Mouse (Mus musculus) ES-E14 (cell line): ENCODE results near the gene Acbd3.

ENCODE experiments used
- HCFC1 ChIP-seq: IDR thresholded peaks from 2 replicates; pipeline ENCODE4 v1.6.1; 2012; ENCODE audit warnings: low read length, inconsistent platforms, borderline replicate concordance; ENCODE audit not compliant: insufficient read depth
- MAFK ChIP-seq: IDR thresholded peaks from 2 replicates; pipeline ENCODE4 v1.6.1; 2014; ENCODE audit warnings: mild to moderate bottlenecking, low read depth, low read length, inconsistent platforms; ENCODE audit not compliant: insufficient read depth
- ZC3H11A ChIP-seq: IDR thresholded peaks from 2 replicates; pipeline ENCODE4 v1.6.1; 2012; ENCODE audit warnings: low read depth, mild to moderate bottlenecking, inconsistent platforms, low read length, borderline replicate concordance

GRCm38 (mm10) chr1:180756711-180757110, 30.9 kb downstream of the Acbd3 start:
- TF ChIP-seq ZC3H11A (no peak), HCFC1 (no peak), MAFK (no peak)
